Mouse (Mus musculus): Measurements from ENCODE around the gene Gif.

DNA sequence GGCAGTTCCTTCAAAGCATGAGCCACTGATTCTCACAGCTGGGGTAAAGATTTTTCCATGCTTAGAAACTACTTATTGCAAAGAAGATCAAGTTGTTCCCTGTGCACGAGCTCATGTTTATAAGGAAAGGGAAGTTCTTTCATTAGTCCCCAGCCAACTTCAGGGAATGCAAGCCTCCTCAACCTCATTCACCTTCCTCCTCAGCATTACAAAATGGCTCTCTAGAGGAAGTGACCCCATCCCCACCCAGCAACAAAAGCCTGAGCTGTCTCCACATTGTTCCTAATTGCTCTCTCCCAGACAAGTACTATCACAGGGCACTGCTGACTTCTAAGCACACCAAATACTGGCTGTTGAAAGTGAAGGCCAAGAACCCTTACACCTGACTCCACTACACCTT is 57.1 kb downstream of the Gif start:
- TF ChIP-seq CTCF (IDR thresholded peaks at IDR 0.05; ENCODE audit: control insufficient read depth, insufficient read depth, low read length) (no peak), POLR2A (IDR thresholded peaks at IDR 0.05; ENCODE audit: borderline replicate concordance, control insufficient read depth, low read depth, low read length) (no peak)

All from bone marrow, adult 2 months (tissue).